Comparison of ENCODE assay signal across 10 mouse cellular contexts in the genomic region with DNA sequence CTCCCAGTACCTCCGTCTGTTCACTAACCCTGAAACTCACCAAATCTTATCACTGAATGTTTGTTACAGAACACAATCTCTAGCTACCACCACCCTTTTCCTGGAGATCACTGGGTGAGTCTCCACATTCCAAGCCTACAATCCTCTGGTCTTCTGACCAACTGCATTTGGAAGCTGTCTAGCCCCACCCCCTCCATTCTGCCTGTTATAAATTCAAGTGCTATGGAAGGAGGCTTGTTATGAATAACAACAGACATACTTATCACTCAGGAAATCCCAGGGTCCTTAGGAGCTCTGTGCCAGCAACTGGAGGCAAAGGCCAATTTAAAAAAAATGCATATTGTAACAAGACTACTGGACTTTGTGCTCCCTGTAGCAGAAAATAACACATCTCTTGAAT. TPM values are rescaled to one million over a fixed set of nuclear protein-coding genes. Genes with fewer than 3 reads are reported as not detected.
DNase-seq lines count a peak whose midpoint lies in the region; ATAC-seq and TF ChIP-seq lines count a peak whose summit lies in the region.
"Had no signal": no experiment of that assay in that cellular context is flagged by ENCODE, and none has a peak within 500 bp of the region (broad histone marks: within the 10 kb centered on the region; RNA-seq: fewer than 3 reads in every experiment).

No protein-coding gene starts in this region.

- H3K9ac ChIP-seq in hindbrain, embryonic 12.5 days: no peak overlapping the region
- H3K9ac ChIP-seq in liver, embryonic 15.5 days: no peak overlapping the region

- WGBS in hindbrain, embryonic 12.5 days: 86% methylated on average over 1 of the region's 1 CpGs
- 45% methylated on average over 1 of the region's 1 CpGs for WGBS in liver, embryonic 15.5 days (ENCODE audit: insufficient replicate concordance)

- no peak for TF ChIP-seq CTCF in gastrocnemius, adult 2 months (IDR thresholded peaks at IDR 0.05)

- H3K27ac ChIP-seq in hindbrain, embryonic 12.5 days: peak overlapping the region; percentile 62; the same call in 1 of the 2 replicates
- peak overlapping the region; percentile 14; the same call in 1 of the 2 replicates for H3K27ac ChIP-seq in liver, embryonic 15.5 days (replicated peaks)
- no peak overlapping the region for H3K27ac ChIP-seq in gastrocnemius, adult 2 months
- H3K27ac ChIP-seq: heart, adult 2 months had no signal

- H3K4me1 ChIP-seq in hindbrain, embryonic 12.5 days: peaks cover 10% of the 10 kb centered on the region
- peaks cover 10% of the 10 kb centered on the region; the same call in 1 of the 2 replicates for H3K4me1 ChIP-seq in liver, embryonic 15.5 days (replicated peaks)

- intact Hi-C loops in gastrocnemius, adult 2 months (cut with DNase I): no loop called here

- H3K4me3 ChIP-seq in hindbrain, embryonic 12.5 days: no peak overlapping the region
- H3K4me3 ChIP-seq in liver, embryonic 15.5 days (replicated peaks): no peak overlapping the region
- no peak overlapping the region for H3K4me3 ChIP-seq in gastrocnemius, adult 2 months
- H3K4me3 ChIP-seq: heart, adult 2 months had no signal

- no peaks in the 10 kb centered on the region for H3K36me3 ChIP-seq in hindbrain, embryonic 12.5 days
- no peaks in the 10 kb centered on the region for H3K36me3 ChIP-seq in liver, embryonic 15.5 days (replicated peaks)

- peak; percentile 21 for DNase-seq in embryo, embryonic 11 days
- DNase-seq in embryo, embryonic 10 days (ENCODE audit: low spot score): no peak
- DNase-seq in NIH3T3 (ENCODE audit: low read depth): peak; percentile 37
- no peak for DNase-seq in gastrocnemius, adult 2 months
- no peak for DNase-seq in cerebellum, adult 9-10 months
- DNase-seq: thymus, adult 18-20 months had no signal

- no peak; the same call in 1 of the 2 replicates for ATAC-seq in hindbrain, embryonic 12.5 days (ENCODE audit: low FRiP score)
- peak; percentile 35; the same call in 1 of the 2 replicates for ATAC-seq in liver, embryonic 15.5 days (ENCODE audit: insufficient read depth)
- no peak for ATAC-seq in activated CD4-positive, CD25-positive, alpha-beta regulatory T cell, adult 4 months

- H3K9me3 ChIP-seq in hindbrain, embryonic 12.5 days (replicated peaks): no peaks in the 10 kb centered on the region
- H3K9me3 ChIP-seq in liver, embryonic 15.5 days (replicated peaks): no peaks in the 10 kb centered on the region

- no peaks in the 10 kb centered on the region for H3K27me3 ChIP-seq in hindbrain, embryonic 12.5 days
- H3K27me3 ChIP-seq in liver, embryonic 15.5 days: no peaks in the 10 kb centered on the region

- H3K4me2 ChIP-seq in hindbrain, embryonic 12.5 days (replicated peaks): no peak overlapping the region
- no peak overlapping the region for H3K4me2 ChIP-seq in liver, embryonic 15.5 days

RNA-seq across cellular contexts. Expression of a gene that starts 58.3 kb away (rescaled TPM):
- 46.8 and 53.8 TPM in 2 replicates for polyA plus RNA-seq in hindbrain, embryonic 12.5 days (2016; fragmentation: Nextera tagmentation; extraction: Ambion mirVana)
- 44.5 and 47.4 TPM in 2 replicates for polyA plus RNA-seq in liver, embryonic 15.5 days (2015; fragmentation: Nextera tagmentation; extraction: Ambion mirVana)
- not detected for polyA plus RNA-seq in activated CD4-positive, CD25-positive, alpha-beta regulatory T cell, adult 4 months (2017; shearing (Covaris generic))
- total RNA-seq in gastrocnemius, adult 2 months (2021): 1 to 10 TPM; 2.2 to 4.4 TPM

Comparison
In these comparisons a context has a peak if more than half of its experiments do, and no peak if none do; other contexts are left out.
1. DNase-seq: peak in embryo, embryonic 11 days (single experiment) and NIH3T3 (single experiment); none in embryo, embryonic 10 days (single experiment), gastrocnemius, adult 2 months (single experiment) and cerebellum, adult 9-10 months (single experiment).
2. RNA of a gene that starts 58.3 kb away (polyA plus RNA-seq): 46.8 to 53.8 TPM in hindbrain, embryonic 12.5 days and 44.5 to 47.4 TPM in liver, embryonic 15.5 days; not detected in activated CD4-positive, CD25-positive, alpha-beta regulatory T cell, adult 4 months; every median in the first group is over 10 times any median in the second.